Mouse (Mus musculus): Measurements from ENCODE around the gene Tlr2. TPM values are rescaled to one million over a fixed set of nuclear protein-coding genes. Genes with fewer than 3 reads are reported as not detected.

Tlr2 gene
- total and polyA plus RNA-seq, 2 experiments from 2014 or later: 1.4 to 3.1 TPM

DNA sequence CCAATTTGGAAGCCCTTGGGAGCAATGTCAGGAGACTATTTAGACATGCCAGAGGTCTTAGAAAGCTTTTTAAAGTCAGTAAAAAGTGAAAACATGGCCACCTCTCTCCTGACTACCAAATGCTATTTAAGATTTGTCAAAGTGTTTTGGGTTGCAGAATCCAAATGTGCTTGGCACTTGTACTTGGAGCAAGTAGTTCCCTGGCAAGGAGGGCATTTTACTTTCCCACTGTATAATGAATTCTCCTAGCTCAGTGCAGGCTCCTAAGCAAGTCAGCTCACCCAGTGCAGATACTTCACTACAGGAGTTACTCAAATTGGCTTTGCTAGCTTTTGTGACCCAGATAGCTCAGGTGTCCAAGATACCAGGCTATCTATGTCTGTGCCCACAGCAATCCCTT lies 28.7 kb downstream of the Tlr2 start:
- DNase-seq (ENCODE audit: low spot score): no peak
- no peaks in the 10 kb centered on the region for H3K27me3 ChIP-seq (ENCODE audit: control insufficient read depth, insufficient read depth, low read length)
- no peaks in the 10 kb centered on the region for H3K9me3 ChIP-seq (replicated peaks; ENCODE audit: control insufficient read depth, low read length)
- H3K4me3 ChIP-seq (ENCODE audit: low read depth, low read length): no peak overlapping the region
- TF ChIP-seq CTCF (IDR thresholded peaks at IDR 0.05; ENCODE audit: low read depth): no peak
- no peak overlapping the region for H3K4me2 ChIP-seq (ENCODE audit: low read depth, low read length)
- no peak overlapping the region for H3K9ac ChIP-seq (replicated peaks; ENCODE audit: low read depth, low read length)
- no peaks in the 10 kb centered on the region for H3K36me3 ChIP-seq (replicated peaks; ENCODE audit: control insufficient read depth, insufficient read depth, low read length)
- H3K4me1 ChIP-seq (ENCODE audit: control insufficient read depth, insufficient read depth): no peaks in the 10 kb centered on the region
- ATAC-seq (ENCODE audit: insufficient read depth, low read depth): no peak
- no peak overlapping the region for H3K27ac ChIP-seq (ENCODE audit: low read depth)

DNA sequence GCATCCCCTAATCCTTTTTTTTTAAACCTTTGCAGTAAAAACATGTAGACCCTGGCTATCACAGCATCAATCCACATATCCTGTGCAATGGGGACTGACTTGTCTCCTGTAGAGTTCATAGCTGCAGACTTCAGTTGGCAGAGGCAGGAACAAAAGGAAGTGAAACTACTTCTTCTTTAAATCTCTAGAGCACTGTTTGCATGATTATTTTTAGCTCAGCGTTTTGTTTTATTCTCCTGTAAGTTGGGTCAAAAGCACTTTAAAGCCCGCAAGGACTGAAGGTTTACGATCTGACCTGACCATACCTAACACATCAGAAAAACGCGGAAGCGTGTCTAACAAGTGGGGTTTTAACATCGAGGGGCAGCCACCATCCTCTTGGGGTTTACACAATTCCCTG lies 29.6 kb downstream of the Tlr2 start:
- Histone ChIP-seq H3K9ac (replicated peaks; ENCODE audit: low read depth, low read length) (no peak overlapping the region), H3K27me3 (ENCODE audit: control insufficient read depth, insufficient read depth, low read length) (no peaks in the 10 kb centered on the region), H3K4me2 (ENCODE audit: low read depth, low read length) (no peak overlapping the region), H3K4me1 (ENCODE audit: control insufficient read depth, insufficient read depth) (no peaks in the 10 kb centered on the region), H3K9me3 (replicated peaks; ENCODE audit: control insufficient read depth, low read length) (no peaks in the 10 kb centered on the region), H3K4me3 (ENCODE audit: low read depth, low read length) (no peak overlapping the region), H3K27ac (ENCODE audit: low read depth) (no peak overlapping the region), H3K36me3 (replicated peaks; ENCODE audit: control insufficient read depth, insufficient read depth, low read length) (no peaks in the 10 kb centered on the region)
- no peak for ATAC-seq (ENCODE audit: insufficient read depth, low read depth)
- no peak for TF ChIP-seq CTCF (IDR thresholded peaks at IDR 0.05; ENCODE audit: low read depth)
- no peak for TF ChIP-seq EP300 (IDR thresholded peaks at IDR 0.05; ENCODE audit: low read depth)
- 56% methylated on average over 7 of the region's 7 CpGs for WGBS
- DNase-seq (ENCODE audit: low spot score): no peak

DNA sequence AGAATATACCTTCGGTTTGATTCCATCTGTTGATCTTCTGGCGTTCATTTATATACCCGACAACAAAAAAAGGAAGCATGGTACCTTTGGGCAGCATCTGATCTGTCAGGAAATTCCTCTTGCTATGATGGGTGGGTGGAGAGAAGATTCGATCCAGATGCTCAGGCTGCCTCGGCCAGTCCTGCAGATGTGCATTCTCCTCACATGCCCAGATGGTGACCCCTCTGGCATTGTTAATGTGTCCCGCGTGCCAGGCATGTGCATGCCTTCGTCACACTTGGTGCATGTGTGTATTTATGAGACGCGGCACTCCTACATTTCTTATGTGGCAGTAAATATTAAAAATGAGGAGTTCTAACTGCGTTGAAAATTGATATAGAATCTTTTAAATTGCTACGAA lies 33.1 kb downstream of the Tlr2 start:
- WGBS: 81% methylated on average over 12 of the region's 12 CpGs
- H3K27ac ChIP-seq (ENCODE audit: low read depth): no peak overlapping the region
- TF ChIP-seq CTCF (IDR thresholded peaks at IDR 0.05; ENCODE audit: low read depth): no peak
- no peak for TF ChIP-seq EP300 (IDR thresholded peaks at IDR 0.05; ENCODE audit: low read depth)
- H3K36me3 ChIP-seq (replicated peaks; ENCODE audit: control insufficient read depth, insufficient read depth, low read length): no peaks in the 10 kb centered on the region
- no peak for ATAC-seq (ENCODE audit: insufficient read depth, low read depth)
- H3K9ac ChIP-seq (replicated peaks; ENCODE audit: low read depth, low read length): no peak overlapping the region
- no peaks in the 10 kb centered on the region for H3K4me1 ChIP-seq (ENCODE audit: control insufficient read depth, insufficient read depth)
- no peaks in the 10 kb centered on the region for H3K27me3 ChIP-seq (ENCODE audit: control insufficient read depth, insufficient read depth, low read length)
- DNase-seq (ENCODE audit: low spot score): no peak
- no peaks in the 10 kb centered on the region for H3K9me3 ChIP-seq (replicated peaks; ENCODE audit: control insufficient read depth, low read length)
- H3K4me2 ChIP-seq (ENCODE audit: low read depth, low read length): no peak overlapping the region
- no peak overlapping the region for H3K4me3 ChIP-seq (ENCODE audit: low read depth, low read length)

DNA sequence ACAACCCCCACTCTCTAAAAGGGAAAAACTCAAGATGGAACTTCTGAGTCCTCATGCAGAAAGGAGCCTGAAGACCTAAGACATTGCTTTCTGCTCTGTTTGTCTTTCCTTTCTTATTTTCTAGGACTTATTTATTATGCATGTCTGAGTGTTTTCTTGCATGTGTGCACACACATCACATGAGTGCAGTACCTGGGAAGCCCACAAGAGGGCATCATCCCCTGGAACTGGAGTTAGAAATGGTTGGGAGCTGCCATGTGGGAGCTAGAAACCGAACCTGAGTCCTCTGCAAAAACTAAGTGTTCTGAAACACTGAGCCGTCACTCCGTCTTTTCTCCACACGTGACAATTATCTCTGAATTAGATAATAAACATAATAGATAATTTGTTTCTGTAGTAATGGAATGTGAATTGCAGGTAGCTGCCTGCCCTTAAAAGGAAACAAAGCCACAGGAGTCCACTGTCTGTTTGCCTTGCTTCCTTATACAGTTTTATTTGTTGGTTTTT lies 39.9 kb downstream of the Tlr2 start:
- no peaks in the 10 kb centered on the region for H3K27me3 ChIP-seq (ENCODE audit: control insufficient read depth, insufficient read depth, low read length)
- peaks cover 5% of the 10 kb centered on the region; the same call in 1 of the 2 replicates for H3K9me3 ChIP-seq (replicated peaks; ENCODE audit: control insufficient read depth, low read length)
- no peak for ATAC-seq (ENCODE audit: insufficient read depth, low read depth)
- no peak overlapping the region for H3K9ac ChIP-seq (replicated peaks; ENCODE audit: low read depth, low read length)
- no peaks in the 10 kb centered on the region for H3K36me3 ChIP-seq (replicated peaks; ENCODE audit: control insufficient read depth, insufficient read depth, low read length)
- no peak overlapping the region for H3K4me3 ChIP-seq (ENCODE audit: low read depth, low read length)
- TF ChIP-seq CTCF (IDR thresholded peaks at IDR 0.05; ENCODE audit: low read depth): no peak
- TF ChIP-seq EP300 (IDR thresholded peaks at IDR 0.05; ENCODE audit: low read depth): no peak
- no peak overlapping the region for H3K27ac ChIP-seq (ENCODE audit: low read depth)
- no peak for DNase-seq (ENCODE audit: low spot score)
- H3K4me2 ChIP-seq (ENCODE audit: low read depth, low read length): no peak overlapping the region
- WGBS: 94% methylated on average over 4 of the region's 4 CpGs
- H3K4me1 ChIP-seq (ENCODE audit: control insufficient read depth, insufficient read depth): no peaks in the 10 kb centered on the region

DNA sequence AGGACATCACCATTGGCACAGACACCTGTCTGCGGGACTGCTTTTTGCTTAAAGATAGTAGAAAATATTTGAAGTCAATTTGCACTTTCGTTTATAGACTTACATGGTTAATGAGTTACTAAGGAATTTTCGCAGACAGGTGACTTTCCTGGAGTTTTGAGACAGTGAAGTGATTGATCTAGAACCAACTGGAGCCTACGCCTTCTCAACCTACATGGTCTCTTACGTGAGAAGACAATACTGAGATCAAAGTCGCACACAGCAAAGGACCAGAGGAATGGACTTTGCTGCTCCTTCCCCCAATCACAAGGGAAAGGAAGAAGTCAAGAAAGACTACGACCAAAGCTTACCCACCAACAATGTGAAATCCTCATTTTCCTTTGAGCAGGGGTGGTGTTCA lies 42.1 kb downstream of the Tlr2 start:
- Histone ChIP-seq H3K27me3 (ENCODE audit: control insufficient read depth, insufficient read depth, low read length) (no peaks in the 10 kb centered on the region), H3K4me2 (ENCODE audit: low read depth, low read length) (no peak overlapping the region), H3K27ac (ENCODE audit: low read depth) (no peak overlapping the region), H3K4me1 (ENCODE audit: control insufficient read depth, insufficient read depth) (no peaks in the 10 kb centered on the region), H3K9ac (replicated peaks; ENCODE audit: low read depth, low read length) (no peak overlapping the region), H3K36me3 (replicated peaks; ENCODE audit: control insufficient read depth, insufficient read depth, low read length) (no peaks in the 10 kb centered on the region), H3K9me3 (replicated peaks; ENCODE audit: control insufficient read depth, low read length) (peaks cover 5% of the 10 kb centered on the region; the same call in 1 of the 2 replicates), H3K4me3 (ENCODE audit: low read depth, low read length) (no peak overlapping the region)
- WGBS: 81% methylated on average over 7 of the region's 7 CpGs
- ATAC-seq (ENCODE audit: insufficient read depth, low read depth) (no peak), DNase-seq (ENCODE audit: low spot score) (no peak)
- no peak for TF ChIP-seq EP300 (IDR thresholded peaks at IDR 0.05; ENCODE audit: low read depth)

DNA sequence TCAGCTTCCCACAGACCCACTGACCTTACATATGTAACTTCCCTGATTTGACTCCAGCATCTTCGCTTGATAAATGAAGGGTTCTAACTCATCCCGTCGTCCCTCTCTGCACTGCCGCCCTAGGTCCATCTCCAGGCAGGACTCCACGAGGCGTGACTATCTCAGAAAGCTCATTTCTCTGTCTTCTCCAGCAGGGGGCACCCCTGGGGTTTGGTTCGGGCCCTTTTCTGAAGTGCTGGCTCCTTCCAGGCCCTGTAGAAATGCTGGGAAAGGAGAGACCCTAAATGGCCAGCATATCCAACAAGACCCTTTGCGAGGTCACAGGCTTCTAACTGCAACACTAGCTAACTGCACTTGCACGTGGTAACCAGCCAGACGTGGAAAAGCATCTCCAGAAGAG lies 43.7 kb downstream of the Tlr2 start:
- no peak overlapping the region for H3K9ac ChIP-seq (replicated peaks; ENCODE audit: low read depth, low read length)
- ATAC-seq (ENCODE audit: insufficient read depth, low read depth) (peak; percentile 71; the same call in 1 of the 2 replicates), DNase-seq (ENCODE audit: low spot score) (peak; percentile 51)
- no peak overlapping the region for H3K27ac ChIP-seq (ENCODE audit: low read depth)
- H3K9me3 ChIP-seq (replicated peaks; ENCODE audit: control insufficient read depth, low read length): peaks cover 5% of the 10 kb centered on the region; the same call in 1 of the 2 replicates
- H3K4me1 ChIP-seq (ENCODE audit: control insufficient read depth, insufficient read depth): no peaks in the 10 kb centered on the region
- H3K4me2 ChIP-seq (ENCODE audit: low read depth, low read length): no peak overlapping the region; the same call in 1 of the 2 replicates
- 5% methylated on average over 10 of the region's 10 CpGs for WGBS
- no peak overlapping the region for H3K4me3 ChIP-seq (ENCODE audit: low read depth, low read length)
- no peaks in the 10 kb centered on the region for H3K27me3 ChIP-seq (ENCODE audit: control insufficient read depth, insufficient read depth, low read length)
- no peaks in the 10 kb centered on the region for H3K36me3 ChIP-seq (replicated peaks; ENCODE audit: control insufficient read depth, insufficient read depth, low read length)
- TF ChIP-seq CTCF (IDR thresholded peaks at IDR 0.05; ENCODE audit: low read depth) (peak; percentile 67), EP300 (IDR thresholded peaks at IDR 0.05; ENCODE audit: low read depth) (no peak)

All from heart, postnatal 0 days (tissue).